Mouse (Mus musculus) heart, embryonic 11.5 days (tissue): ENCODE measurements around the gene Rufy4. TPM values are rescaled to one million over a fixed set of nuclear protein-coding genes. Genes with fewer than 3 reads are reported as not detected.
"Not testable (repeated sequence)": the region's sequence is repeated elsewhere in the genome, so short reads cannot be mapped to it uniquely, and the experiment has no call there.

Experiments used
- ATAC-seq: fragments of 200-750 bp; cut with Nextera tagmentation; replicated peaks from 2 replicates; pipeline ENCODE4 v1.8.0; 2017; ENCODE audit warnings: moderate library complexity; ENCODE audit not compliant: insufficient number of reproducible peaks, low FRiP score, low TSS enrichment
- H3K27ac ChIP-seq: fragments of 300-500 bp; sonication (generic); 2 replicates; pipeline ENCODE4 v1.5.1; 2014; ENCODE audit warnings: mild to moderate bottlenecking, low read depth, low read length
- H3K27me3 ChIP-seq: fragments of 300-500 bp; sonication (generic); 2 replicates; pipeline ENCODE4 v1.6.1; 2014; ENCODE audit warnings: mild to moderate bottlenecking, low read length, mixed read lengths; ENCODE audit not compliant: control insufficient read depth, insufficient read depth
- H3K36me3 ChIP-seq: fragments of 300-500 bp; sonication (generic); 2 replicates; pipeline ENCODE4 v1.6.1; 2014; ENCODE audit warnings: mild to moderate bottlenecking, low read length, moderate library complexity, mixed read lengths; ENCODE audit not compliant: control insufficient read depth, insufficient read depth
- H3K4me1 ChIP-seq: fragments of 300-500 bp; sonication (generic); 2 replicates; pipeline ENCODE4 v1.6.1; 2014; ENCODE audit warnings: low read length; ENCODE audit not compliant: control insufficient read depth, insufficient read depth
- H3K4me2 ChIP-seq: fragments of 300-500 bp; sonication (generic); 2 replicates; pipeline ENCODE4 v1.6.1; 2014; ENCODE audit warnings: mild to moderate bottlenecking, moderate library complexity
- H3K4me3 ChIP-seq: fragments of 300-500 bp; sonication (generic); 2 replicates; pipeline ENCODE4 v1.5.1; 2014; ENCODE audit warnings: low read depth, low read length
- H3K9ac ChIP-seq: fragments of 300-500 bp; sonication (generic); 2 replicates; pipeline ENCODE4 v1.6.1; 2014; ENCODE audit warnings: mild to moderate bottlenecking, low read depth, low read length, moderate library complexity
- H3K9me3 ChIP-seq: fragments of 300-500 bp; sonication (generic); replicated peaks from 2 replicates; pipeline ENCODE4 v1.6.1; 2016; ENCODE audit warnings: low read length; ENCODE audit not compliant: control insufficient read depth
- WGBS: fragments of 180-500 bp; shearing (Covaris S2); extraction: QIAGEN DNeasy Blood & Tissue Kit; methylation state at CpG from one replicate; pipeline ENCODE4 v1.1.7; 2014; ENCODE audit not compliant: insufficient replicate concordance; 5-methylcytosine and 5-hydroxymethylcytosine counted together
- polyA plus RNA-seq: library from polyadenylated mRNA; unstranded; fragments of >200 nt; fragmentation: Nextera tagmentation; extraction: Ambion mirVana; gene quantifications from 2 replicates; pipeline ENCODE4 v1.2.1, GENCODE M21; 2014

Rufy4 gene
- polyA plus RNA-seq, 1 experiment from 2014 or later = 0.21 TPM

DNA sequence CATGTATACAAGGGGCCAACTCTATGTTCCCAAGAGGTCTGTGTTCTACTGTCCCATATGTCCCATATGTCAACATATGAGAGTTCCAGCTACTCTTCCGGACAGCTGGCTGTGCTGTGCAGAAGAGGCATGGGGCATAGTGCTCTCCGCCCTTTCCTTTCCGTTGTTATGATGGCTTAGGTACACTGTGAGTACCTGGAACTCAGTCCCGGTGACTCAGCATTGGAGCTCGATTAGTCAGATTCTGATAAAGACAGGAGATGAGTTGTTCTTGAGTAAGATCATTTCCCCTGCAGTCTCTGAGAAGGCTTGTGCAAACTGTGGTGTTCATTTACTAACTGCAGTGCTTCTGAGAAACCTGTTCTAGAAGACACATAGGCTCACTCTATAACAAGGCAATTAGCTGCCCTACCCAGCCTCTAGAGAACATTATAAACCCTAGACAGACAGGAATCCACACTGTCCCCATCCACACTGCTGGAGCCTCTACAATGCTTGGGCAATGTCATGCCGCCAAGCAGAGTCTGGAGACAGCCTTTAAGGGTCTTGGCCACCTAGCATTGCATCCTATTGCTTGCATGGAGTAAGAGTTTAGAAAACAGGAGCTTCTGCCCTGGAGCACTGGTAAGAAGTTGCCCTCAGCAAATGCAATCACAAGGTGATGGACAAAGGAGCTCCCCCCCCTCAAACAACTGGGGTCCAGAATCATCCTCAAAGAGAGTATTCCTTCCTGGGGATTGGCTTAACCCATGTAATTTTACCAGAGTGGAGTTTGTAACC is 24.0 kb downstream of the Rufy4 start:
- WGBS = 72% methylated on average over 6 of the region's 6 CpGs
- ATAC-seq = no peak
- peaks cover 17% of the 10 kb centered on the region for H3K4me1 ChIP-seq

DNA sequence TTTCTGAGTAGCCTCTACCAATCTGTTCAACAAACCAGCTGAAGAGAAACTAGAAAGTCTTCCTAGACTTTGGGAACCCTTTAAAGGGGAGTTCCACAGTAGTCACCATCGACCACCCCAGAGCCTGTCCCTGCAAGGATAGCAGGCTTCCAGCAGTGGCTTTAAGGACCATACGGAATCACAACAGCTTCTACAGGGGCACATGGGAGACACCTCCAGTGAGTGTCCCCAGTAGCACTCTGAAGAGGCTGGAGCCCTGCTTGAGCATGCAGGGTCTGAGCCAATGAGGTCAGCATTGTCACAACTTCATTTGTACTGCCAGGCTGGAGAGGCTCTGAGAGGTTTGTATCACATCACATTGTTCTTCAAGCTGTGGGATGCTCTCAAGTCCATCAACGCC is 24.8 kb downstream of the Rufy4 start:
- Histone ChIP-seq H3K4me3 (no peak overlapping the region), H3K27ac (no peak overlapping the region), H3K9ac (no peak overlapping the region), H3K36me3 (no peaks in the 10 kb centered on the region), H3K4me2 (no peak overlapping the region), H3K4me1 (peaks cover 17% of the 10 kb centered on the region), H3K27me3 (no peaks in the 10 kb centered on the region), H3K9me3 (no peaks in the 10 kb centered on the region)
- WGBS = 71% methylated on average over 3 of the region's 3 CpGs
- no peak for ATAC-seq

More for the DNA sequence above, 24.0 kb downstream of the Rufy4 start:
- Histone ChIP-seq H3K9ac (no peak overlapping the region), H3K36me3 (no peaks in the 10 kb centered on the region), H3K9me3 (no peaks in the 10 kb centered on the region), H3K4me3 (no peak overlapping the region), H3K27me3 (no peaks in the 10 kb centered on the region), H3K27ac (no peak overlapping the region), H3K4me2 (no peak overlapping the region)

DNA sequence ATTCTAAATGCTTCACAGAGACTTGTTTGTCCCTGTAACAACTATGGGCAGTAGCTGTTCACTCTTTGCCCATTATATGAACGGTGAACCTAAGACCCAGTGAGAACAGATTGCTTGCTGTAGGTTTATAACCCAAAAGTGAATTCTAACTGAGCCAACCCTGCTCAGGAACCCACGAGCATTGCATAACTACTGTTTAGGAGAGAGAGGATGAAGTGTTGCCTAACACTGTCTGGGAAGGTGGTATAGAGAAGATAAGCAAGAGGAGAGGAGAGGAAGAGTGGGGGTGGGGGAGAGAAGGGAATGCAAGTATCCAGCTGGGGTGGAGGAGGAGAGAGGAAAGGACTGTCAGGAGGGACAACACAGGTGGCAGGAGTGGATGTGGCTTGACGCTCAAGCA is 25.8 kb downstream of the Rufy4 start:
- H3K4me3 ChIP-seq = no peak overlapping the region
- H3K27me3 ChIP-seq = no peaks in the 10 kb centered on the region
- ATAC-seq = no peak
- no peaks in the 10 kb centered on the region for H3K9me3 ChIP-seq
- WGBS = 44% methylated on average over 3 of the region's 3 CpGs
- H3K4me1 ChIP-seq = peaks cover 17% of the 10 kb centered on the region
- H3K27ac ChIP-seq = no peak overlapping the region
- H3K36me3 ChIP-seq = no peaks in the 10 kb centered on the region
- H3K9ac ChIP-seq = no peak overlapping the region
- H3K4me2 ChIP-seq = no peak overlapping the region

DNA sequence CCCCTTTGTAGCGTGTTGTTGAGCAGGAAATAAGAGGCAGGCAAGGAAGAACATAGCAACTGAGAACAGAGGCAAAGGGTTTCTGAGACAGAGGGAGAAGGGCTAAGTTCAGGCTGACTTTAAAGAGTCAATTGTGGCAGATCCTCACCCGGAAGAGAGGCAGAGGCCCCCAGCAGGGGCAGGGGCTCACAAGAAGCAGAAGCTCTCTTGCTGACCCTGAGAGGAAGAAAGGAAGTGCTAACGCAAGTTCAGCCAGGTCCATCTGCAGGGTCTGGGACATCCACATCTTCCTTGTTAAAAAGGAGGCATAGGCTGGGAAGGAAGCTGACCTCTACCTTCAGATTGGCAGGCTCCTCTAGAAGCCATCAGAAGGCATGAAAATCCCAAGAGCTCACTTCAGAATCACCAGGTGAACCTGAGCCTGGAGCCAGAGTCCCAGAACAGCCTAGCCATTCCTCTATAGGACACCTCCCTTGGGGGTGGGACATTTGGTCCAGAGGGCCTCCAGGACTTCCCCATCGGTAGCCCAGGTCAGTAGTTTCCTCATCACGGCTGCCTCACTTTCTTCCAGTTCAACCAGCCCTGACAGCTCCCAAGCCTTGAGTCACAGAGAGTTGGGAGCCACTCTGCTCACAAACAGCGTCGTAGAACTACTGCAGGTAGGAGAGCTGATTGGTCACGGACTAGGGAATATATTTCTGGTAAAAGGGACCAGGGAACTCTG is 28.3 kb downstream of the Rufy4 start, which contains the start of gene Cxcr2:
Gene Cxcr2 (plus strand): TSS at position 529 of the 724 bp plus-strand sequence.
- WGBS = 68% methylated on average over 8 of the region's 8 CpGs
- H3K4me3 ChIP-seq = no peak within 1 kb of the TSS
- ATAC-seq = no peak
- H3K4me1 ChIP-seq = peaks cover 13% of the 10 kb centered on the region
- no peak within 1 kb of the TSS for H3K27ac ChIP-seq
- no peaks in the 10 kb centered on the region for H3K27me3 ChIP-seq
- no peaks in the 10 kb centered on the region for H3K9me3 ChIP-seq
- no peak within 1 kb of the TSS for H3K4me2 ChIP-seq
- no peaks in the 10 kb centered on the region for H3K36me3 ChIP-seq
- H3K9ac ChIP-seq = no peak within 1 kb of the TSS

DNA sequence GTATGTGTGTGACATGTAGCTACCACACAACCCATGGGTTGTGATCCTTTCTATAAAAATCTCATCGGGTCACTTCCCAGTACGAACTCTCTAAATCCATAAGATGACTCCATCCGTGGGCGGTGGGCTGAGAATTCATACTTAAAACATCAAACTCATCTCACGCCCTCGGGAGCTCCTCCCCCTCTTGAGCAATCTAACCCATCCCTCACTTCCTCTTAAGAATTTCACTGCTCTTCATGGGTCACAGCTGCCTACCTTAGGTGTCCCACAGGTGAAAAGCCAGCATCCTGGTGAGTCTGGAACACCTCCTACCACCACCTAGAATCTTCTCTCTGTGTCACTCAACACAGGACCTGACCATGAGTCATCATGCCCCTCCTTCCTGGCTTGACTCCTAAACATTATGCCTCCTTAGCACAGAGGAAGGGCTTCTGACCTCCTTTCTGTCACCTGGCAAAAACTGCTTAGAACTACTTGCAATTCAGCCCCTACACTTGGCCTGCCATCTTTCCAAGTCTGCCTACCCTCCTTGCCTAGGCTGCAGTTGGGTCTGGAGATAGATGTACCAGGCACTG is 30.2 kb downstream of the Rufy4 start:
- H3K4me3 ChIP-seq = no peak overlapping the region
- WGBS = 85% methylated on average over 6 of the region's 6 CpGs
- H3K9me3 ChIP-seq = no peaks in the 10 kb centered on the region
- H3K4me2 ChIP-seq = no peak overlapping the region
- H3K36me3 ChIP-seq = no peaks in the 10 kb centered on the region
- H3K9ac ChIP-seq = no peak overlapping the region
- H3K4me1 ChIP-seq = peaks cover 13% of the 10 kb centered on the region
- H3K27me3 ChIP-seq = no peaks in the 10 kb centered on the region
- ATAC-seq = no peak
- no peak overlapping the region for H3K27ac ChIP-seq

DNA sequence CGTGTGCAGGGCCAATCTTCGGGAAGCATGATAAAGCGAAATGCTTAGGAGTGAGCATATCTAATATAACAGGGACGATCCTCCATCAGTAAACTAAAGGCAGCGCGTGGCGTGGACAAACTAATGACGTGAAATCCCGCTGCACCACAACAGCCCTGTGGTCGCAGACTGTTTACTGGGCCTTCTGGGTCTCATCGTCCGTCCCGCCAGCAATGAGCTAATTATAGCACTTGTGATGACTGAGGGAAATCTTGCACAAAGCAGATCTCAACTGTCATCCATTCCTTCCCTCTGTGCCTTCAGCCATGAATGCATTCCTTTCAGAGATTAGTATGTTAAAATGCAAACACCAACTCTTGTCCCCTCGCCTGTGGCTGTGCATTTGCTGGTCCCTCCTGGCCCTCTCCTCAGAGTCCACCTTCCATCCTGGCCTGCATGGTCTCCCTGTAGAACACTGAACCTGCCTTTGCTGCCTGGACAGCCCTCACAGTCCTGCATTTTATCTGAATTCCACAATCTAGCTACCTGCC is 31.1 kb downstream of the Rufy4 start:
- ATAC-seq = no peak
- peak overlapping the region; percentile 24 for H3K4me2 ChIP-seq
- H3K4me3 ChIP-seq = no peak overlapping the region
- no peaks in the 10 kb centered on the region for H3K27me3 ChIP-seq
- peak overlapping the region; percentile 79 for H3K27ac ChIP-seq
- H3K9me3 ChIP-seq = no peaks in the 10 kb centered on the region
- WGBS = 52% methylated on average over 14 of the region's 14 CpGs
- H3K4me1 ChIP-seq = peaks cover 10% of the 10 kb centered on the region
- H3K9ac ChIP-seq = 0 out of 2 replicates have a peak overlapping the region, but pooled peaks have one; percentile 3
- no peaks in the 10 kb centered on the region for H3K36me3 ChIP-seq

DNA sequence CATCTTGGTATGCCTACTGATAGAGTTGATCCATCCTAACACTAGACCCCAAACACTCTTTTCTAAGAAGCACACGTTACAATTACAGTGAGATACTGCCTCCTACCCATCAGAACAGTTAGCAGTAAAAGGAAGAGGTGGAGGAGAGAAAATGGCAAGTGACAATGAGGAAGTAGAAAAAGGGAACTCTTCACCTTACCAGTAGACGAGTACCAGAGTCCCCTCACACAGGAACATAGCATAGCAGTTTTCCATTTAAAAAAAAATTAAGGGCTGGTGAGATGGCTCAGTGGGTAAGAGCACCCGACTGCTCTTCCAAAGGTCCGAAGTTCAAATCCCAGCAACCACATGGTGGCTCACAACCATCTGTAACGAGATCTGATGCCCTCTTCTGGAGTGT is 34.3 kb downstream of the Rufy4 start:
- WGBS = 76% methylated on average over 4 of the region's 5 CpGs
- not testable (repeated sequence) for H3K4me1 ChIP-seq

DNA sequence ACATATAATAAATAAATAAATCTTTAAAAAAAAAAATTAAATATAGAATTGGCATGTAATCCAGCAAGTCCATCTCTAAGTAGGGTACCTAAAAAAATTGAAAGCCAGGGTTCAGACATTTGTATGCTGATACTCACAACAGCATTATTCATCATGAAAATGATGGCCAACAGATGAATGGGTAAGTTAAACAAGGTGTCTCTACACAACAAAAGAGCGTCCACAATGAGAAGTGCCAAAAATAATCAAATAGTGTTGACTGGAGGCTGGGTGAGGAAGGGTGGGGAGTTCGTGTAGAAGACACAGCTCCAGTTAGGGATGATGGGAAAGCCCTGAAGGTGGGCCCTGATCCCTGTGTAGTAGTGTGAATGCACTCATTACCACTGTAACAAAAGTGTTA is 34.7 kb downstream of the Rufy4 start:
- Histone ChIP-seq H3K27ac (no peak overlapping the region), H3K4me3 (no peak overlapping the region), H3K9me3 (no peaks in the 10 kb centered on the region), H3K4me2 (no peak overlapping the region), H3K36me3 (no peaks in the 10 kb centered on the region), H3K27me3 (no peaks in the 10 kb centered on the region), H3K4me1 (peaks cover 7% of the 10 kb centered on the region), H3K9ac (no peak overlapping the region)
- WGBS = 52% methylated on average over 2 of the region's 2 CpGs
- no peak for ATAC-seq

More for the DNA sequence above, 34.3 kb downstream of the Rufy4 start:
- H3K27ac ChIP-seq, H3K9me3 ChIP-seq, H3K36me3 ChIP-seq, ATAC-seq, H3K4me3 ChIP-seq, H3K27me3 ChIP-seq, H3K4me2 ChIP-seq, H3K9ac ChIP-seq: not testable (repeated sequence)
